Mouse (Mus musculus): Measurements from ENCODE around the gene Cyb561d1. TPM values are rescaled to one million over a fixed set of nuclear protein-coding genes. Genes with fewer than 3 reads are reported as not detected.
A peak's percentile ranks its signal among the peaks of the same experiment; 100 is the strongest.

Gene Cyb561d1
- total RNA-seq, 2 experiments from 2014 or later, result 20.6 to 21.4 TPM

- peak in 1 of 2 experiments; percentile 71 for DNase-seq (ENCODE audit: low spot score in 2 of 2)
Measured at GRCm38 (mm10) chr3:108174672-108175531, 26.1 kb downstream of the Cyb561d1 start.

DNA sequence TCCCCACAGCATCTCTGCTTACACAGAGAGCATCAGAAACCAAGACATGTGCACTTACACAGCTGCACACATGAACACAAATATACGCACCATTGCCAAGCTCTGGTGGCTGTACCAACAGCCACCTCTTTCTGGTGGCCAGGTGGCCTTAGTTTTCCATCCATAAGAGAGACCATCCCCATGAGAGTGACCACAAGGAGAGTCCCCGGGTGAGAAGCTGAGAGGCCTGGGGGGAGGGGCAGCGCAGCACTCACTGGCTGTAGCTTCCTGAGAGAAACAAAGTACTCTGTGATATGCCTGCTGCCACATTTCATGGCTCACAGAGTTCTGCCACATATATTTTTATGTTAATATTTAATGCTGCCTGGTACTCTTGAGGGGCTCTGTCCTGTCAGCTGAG is 31.8 kb downstream of the Cyb561d1 start:
- DNase-seq (ENCODE audit: low spot score in 2 of 2), result no peak

DNA sequence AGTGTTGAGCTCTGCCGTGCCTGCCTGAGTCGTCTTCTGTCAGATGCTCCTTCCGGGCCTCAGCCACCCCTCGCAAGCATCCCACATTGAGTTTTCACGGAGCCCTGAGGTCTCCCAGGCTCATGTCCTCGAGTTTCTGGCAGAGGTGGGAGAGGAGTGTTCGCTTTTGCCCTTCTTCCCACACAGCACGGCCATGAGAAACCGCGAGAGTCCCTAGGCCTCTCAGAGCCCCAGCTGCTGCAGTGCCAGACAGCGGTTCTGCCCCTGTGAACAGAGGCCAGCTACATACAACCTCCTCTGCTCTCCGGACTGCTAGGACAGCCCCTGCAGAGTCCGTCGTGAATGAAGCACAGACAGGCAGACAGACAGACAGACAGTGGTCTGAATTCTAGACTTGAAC is 33.5 kb downstream of the Cyb561d1 start:
- DNase-seq (ENCODE audit: low spot score in 2 of 2), result no peak

DNA sequence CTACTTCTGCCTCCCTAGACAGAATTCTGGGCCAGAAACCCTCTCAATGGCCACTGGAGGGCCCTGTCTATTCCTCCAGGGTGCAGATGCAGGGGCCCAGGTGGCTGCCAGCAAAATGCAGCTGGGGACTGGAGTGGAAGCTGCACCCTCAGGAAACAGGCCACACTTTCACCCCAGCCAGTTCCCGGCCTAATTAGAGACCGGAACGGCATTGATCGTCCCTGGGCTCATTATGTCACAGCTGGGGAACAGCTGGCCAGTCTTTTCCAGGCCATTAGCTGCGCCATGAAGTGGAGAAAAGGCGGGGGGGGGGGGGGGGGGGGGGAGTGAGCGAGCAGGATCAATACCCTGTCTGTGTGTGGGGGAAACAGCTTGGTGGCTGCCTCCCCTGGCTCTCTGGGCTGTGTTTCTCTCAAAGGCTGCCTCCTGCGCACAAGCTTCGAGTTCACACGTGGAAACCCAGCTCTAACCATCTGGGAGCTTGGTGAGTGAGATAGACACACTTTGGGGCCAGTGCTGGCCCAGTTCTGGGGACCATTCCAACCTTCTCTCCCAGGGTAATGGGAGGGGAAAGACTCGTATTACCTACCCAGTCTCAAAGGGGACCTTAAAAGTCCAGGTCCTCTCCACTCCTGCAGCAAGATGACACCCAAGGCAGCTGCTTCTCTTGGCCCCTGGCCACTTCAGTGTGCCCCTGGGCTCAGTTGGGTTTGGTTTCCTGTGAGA is 34.4 kb downstream of the Cyb561d1 start:
- DNase-seq (ENCODE audit: low spot score in 2 of 2), result no peak

- DNase-seq (ENCODE audit: low spot score in 2 of 2), result no peak
Measured at GRCm38 (mm10) chr3:108165532-108166315, 35.3 kb downstream of the Cyb561d1 start.

GRCm38 (mm10) chr3:108164807-108165206 is 36.2 kb downstream of the Cyb561d1 start:
- peak; percentile 85 to 86 for DNase-seq (ENCODE audit: low spot score in 2 of 2)

DNA sequence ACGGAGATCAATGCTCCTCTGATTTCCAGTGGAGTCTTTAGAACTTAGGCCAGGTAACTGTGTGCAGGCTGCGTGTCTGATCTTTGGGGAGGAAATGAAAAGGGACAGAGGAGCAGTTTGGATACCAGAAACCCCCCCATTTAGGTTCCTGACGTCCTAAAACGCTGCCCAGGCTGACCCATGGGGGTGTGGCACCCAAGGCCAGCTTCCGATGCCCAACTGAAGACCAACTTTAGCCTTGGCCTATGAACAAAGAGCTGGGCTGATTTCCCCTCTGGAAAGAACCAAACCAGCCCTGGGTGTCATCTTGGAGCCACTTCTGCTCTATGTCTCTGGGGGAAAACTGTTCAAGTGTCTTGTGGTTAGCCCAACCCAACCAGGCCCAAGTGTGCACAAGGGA is 36.9 kb downstream of the Cyb561d1 start:
- DNase-seq (ENCODE audit: low spot score in 2 of 2), result no peak

- peak; percentile 54 to 70 for DNase-seq (ENCODE audit: low spot score in 2 of 2)
Measured at GRCm38 (mm10) chr3:108158383-108159037, 42.5 kb downstream of the Cyb561d1 start.

- DNase-seq (ENCODE audit: low spot score in 2 of 2), result peak; percentile 72 to 80
Measured at GRCm38 (mm10) chr3:108154656-108155055, 46.4 kb downstream of the Cyb561d1 start, which contains the start of gene Gpr61. Gpr61 (minus strand) TSS chr3:108154882.

GRCm38 (mm10) chr3:108152290-108152689 is 48.7 kb downstream of the Cyb561d1 start:
- DNase-seq (ENCODE audit: low spot score in 2 of 2), result no peak

GRCm38 (mm10) chr3:108147386-108148235 is 53.4 kb downstream of the Cyb561d1 start:
- DNase-seq (ENCODE audit: low spot score in 2 of 2), result peak; percentile 86 to 90

DNA sequence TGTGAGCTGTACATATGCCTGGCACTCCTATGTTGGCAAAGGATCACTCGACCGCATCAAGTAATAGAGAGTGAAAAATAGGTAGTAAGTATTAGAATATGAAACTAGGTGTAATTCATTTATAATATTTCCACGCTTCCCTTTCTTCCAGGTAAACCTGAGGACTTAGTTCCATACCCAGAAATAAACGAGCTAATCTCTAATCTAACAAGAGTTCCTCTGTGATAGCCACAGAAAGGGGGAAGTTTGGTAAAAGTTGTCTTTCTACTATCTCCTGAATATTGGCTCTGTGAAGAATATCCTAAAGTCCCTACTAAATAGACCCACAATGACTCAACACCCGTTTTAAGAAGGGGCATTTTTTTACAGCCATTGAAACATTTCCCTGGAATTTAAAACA is 54.3 kb downstream of the Cyb561d1 start:
- no peak for DNase-seq (ENCODE audit: low spot score in 2 of 2)

Other genes with a start within 250 kb of the Cyb561d1 start
- gene Gstm3, start 231.9 kb downstream of the Cyb561d1 start, total RNA-seq (2021), result not detected
- gene Gstm2, start 214.8 kb downstream of the Cyb561d1 start, total RNA-seq (2021), result 1 to 10 TPM; 5.0 to 5.7 TPM
- 100 to 1,000 TPM; 279 to 320 TPM for gene Gstm1, start 183.2 kb downstream of the Cyb561d1 start, total RNA-seq (2021)
- gene Gstm4, start 156.3 kb downstream of the Cyb561d1 start, total RNA-seq (2021), result 10 to 100 TPM; 11.5 to 11.6 TPM
- gene Ampd2, start 114.6 kb downstream of the Cyb561d1 start, total RNA-seq (2021), result 10 to 100 TPM; 52.3 to 58.5 TPM
- under 1 TPM in 1 of 2 experiments, not detected in 1; 0.21 TPM for gene Gnat2, start 108.4 kb downstream of the Cyb561d1 start, total RNA-seq (2021)
- 10 to 100 TPM; 29.0 to 30.4 TPM for gene Gnai3, start 55.1 kb downstream of the Cyb561d1 start, total RNA-seq (2021)
- 10 to 100 TPM; 18.4 to 22.3 TPM for gene Gpr61, start 46.3 kb downstream of the Cyb561d1 start, total RNA-seq (2021)
- 10 to 100 TPM; 78.2 to 79.7 TPM for gene Amigo1, start 14.9 kb downstream of the Cyb561d1 start, total RNA-seq (2021)
- gene Atxn7l2, start 9.7 kb upstream of the Cyb561d1 start, total RNA-seq (2021), result 10 to 100 TPM; 22.9 to 27.9 TPM
- 1 to 10 TPM; 2.3 TPM for gene Sypl2, start 25.4 kb upstream of the Cyb561d1 start, total RNA-seq (2021)
- gene Psma5, start 55.7 kb upstream of the Cyb561d1 start, total RNA-seq (2021), result 10 to 100 TPM; 68.9 to 76.7 TPM
- 100 to 1,000 TPM; 305 to 320 TPM for gene Sort1, start 82.9 kb upstream of the Cyb561d1 start, total RNA-seq (2021)
- gene Mybphl, start 163.7 kb upstream of the Cyb561d1 start, total RNA-seq (2021), result under 1 TPM; 0.26 to 0.49 TPM
- gene Psrc1, start 182.6 kb upstream of the Cyb561d1 start, total RNA-seq (2021), result 10 to 100 TPM; 17.8 to 18.1 TPM
- gene Celsr2, start 214.3 kb upstream of the Cyb561d1 start, total RNA-seq (2021), result 100 to 1,000 TPM; 148 to 155 TPM
- 100 to 1,000 TPM; 244 to 258 TPM for gene Sars, start 244.0 kb upstream of the Cyb561d1 start, total RNA-seq (2021)